Mouse (Mus musculus) neural tube, embryonic 11.5 days (tissue): ENCODE data around the gene Kcnj3. TPM values are rescaled to one million over a fixed set of nuclear protein-coding genes. Genes with fewer than 3 reads are reported as not detected.

Experiments used
- ATAC-seq: fragments of 200-750 bp; cut with Nextera tagmentation; 2 replicates; pipeline ENCODE4 v1.8.0; 2017; ENCODE audit warnings: moderate number of reproducible peaks, mild to moderate bottlenecking, moderate TSS enrichment, moderate library complexity; ENCODE audit not compliant: insufficient read depth, low FRiP score, low TSS enrichment
- DNase-seq: peaks from one replicate; pipeline ENCODE4 v3.0.0-alpha.2; 2015; ENCODE audit warnings: low spot score
- H3K27ac ChIP-seq: fragments of 300-500 bp; sonication (generic); 2 replicates; pipeline ENCODE4 v1.5.1; 2014; ENCODE audit warnings: low read depth, mild to moderate bottlenecking, low read length
- H3K27me3 ChIP-seq: fragments of 300-500 bp; sonication (generic); 2 replicates; pipeline ENCODE4 v1.6.1; 2014; ENCODE audit warnings: mild to moderate bottlenecking, low read length, mixed read lengths; ENCODE audit not compliant: control insufficient read depth, insufficient read depth
- H3K36me3 ChIP-seq: fragments of 300-500 bp; sonication (generic); 2 replicates; pipeline ENCODE4 v1.6.1; 2014; ENCODE audit warnings: mild to moderate bottlenecking, low read length, moderate library complexity, mixed read lengths; ENCODE audit not compliant: control insufficient read depth, insufficient read depth
- H3K4me1 ChIP-seq: fragments of 300-500 bp; sonication (generic); 2 replicates; pipeline ENCODE4 v1.6.1; 2014; ENCODE audit warnings: low read length, mixed read lengths; ENCODE audit not compliant: control insufficient read depth, insufficient read depth
- H3K4me2 ChIP-seq: fragments of 300-500 bp; sonication (generic); 2 replicates; pipeline ENCODE4 v1.6.1; 2014; ENCODE audit warnings: low read depth, mild to moderate bottlenecking, moderate library complexity
- H3K4me3 ChIP-seq: fragments of 300-500 bp; sonication (generic); 2 replicates; pipeline ENCODE4 v1.5.1; 2014; ENCODE audit warnings: low read depth, low read length
- H3K9ac ChIP-seq: fragments of 300-500 bp; sonication (generic); 2 replicates; pipeline ENCODE4 v1.6.1; 2014; ENCODE audit warnings: mild to moderate bottlenecking, low read length
- H3K9me3 ChIP-seq: fragments of 300-500 bp; sonication (generic); 2 replicates; pipeline ENCODE4 v1.6.1; 2016; ENCODE audit warnings: low read length; ENCODE audit not compliant: control insufficient read depth
- whole genome bisulfite sequencing: fragments of 180-500 bp; shearing (Covaris S2); extraction: QIAGEN DNeasy Blood & Tissue Kit; methylation state at CpG from one replicate; pipeline ENCODE4 v1.1.7; 2014; 5-methylcytosine and 5-hydroxymethylcytosine counted together
- polyA plus RNA-seq: library from polyadenylated mRNA; unstranded; fragments of >200 nt; fragmentation: Nextera tagmentation; extraction: Ambion mirVana; gene quantifications from 2 replicates; pipeline ENCODE4 v1.2.1, GENCODE M21; 2014

Kcnj3 gene
- polyA plus RNA-seq, 1 experiment from 2014 or later, result 0.20 TPM

- ATAC-seq (peak; percentile 41; the same call in 1 of the 2 replicates), DNase-seq (no peak)
- no peaks in the 10 kb centered on the region for H3K9me3 ChIP-seq
- H3K36me3 ChIP-seq, result no peaks in the 10 kb centered on the region
- no peaks in the 10 kb centered on the region for H3K27me3 ChIP-seq
- H3K9ac ChIP-seq, result no peak overlapping the region
- H3K4me2 ChIP-seq, result no peak overlapping the region
- H3K4me1 ChIP-seq, result no peaks in the 10 kb centered on the region
- H3K27ac ChIP-seq, result no peak overlapping the region
- no peak overlapping the region for H3K4me3 ChIP-seq
Observed at GRCm38 (mm10) chr2:55547612-55548011, 111.8 kb downstream of the Kcnj3 start.

GRCm38 (mm10) chr2:55558368-55558985 lies 122.7 kb downstream of the Kcnj3 start:
- Histone ChIP-seq H3K4me1 (no peaks in the 10 kb centered on the region), H3K27ac (no peak overlapping the region), H3K4me3 (no peak overlapping the region), H3K9me3 (no peaks in the 10 kb centered on the region), H3K27me3 (no peaks in the 10 kb centered on the region), H3K4me2 (no peak overlapping the region), H3K36me3 (no peaks in the 10 kb centered on the region), H3K9ac (no peak overlapping the region)
- ATAC-seq (no peak), DNase-seq (no peak)
- 82% methylated on average over 4 of the region's 4 CpGs for WGBS

- H3K27ac ChIP-seq, result no peak overlapping the region
- no peak overlapping the region for H3K4me2 ChIP-seq
- no peak overlapping the region for H3K4me3 ChIP-seq
- WGBS, result 92% methylated on average over 7 of the region's 7 CpGs
- no peaks in the 10 kb centered on the region for H3K4me1 ChIP-seq
- H3K9me3 ChIP-seq, result no peaks in the 10 kb centered on the region
- DNase-seq, result no peak
- no peak overlapping the region for H3K9ac ChIP-seq
- no peak for ATAC-seq
- H3K36me3 ChIP-seq, result no peaks in the 10 kb centered on the region
- H3K27me3 ChIP-seq, result no peaks in the 10 kb centered on the region
Observed at GRCm38 (mm10) chr2:55569291-55569690, 133.5 kb downstream of the Kcnj3 start.

- Histone ChIP-seq H3K4me1 (no peaks in the 10 kb centered on the region), H3K4me2 (no peak overlapping the region), H3K9me3 (no peaks in the 10 kb centered on the region), H3K36me3 (no peaks in the 10 kb centered on the region), H3K27me3 (no peaks in the 10 kb centered on the region), H3K4me3 (no peak overlapping the region), H3K9ac (no peak overlapping the region), H3K27ac (no peak overlapping the region)
- DNase-seq (no peak), ATAC-seq (no peak)
- 81% methylated on average over 3 of the region's 3 CpGs for WGBS
Observed at GRCm38 (mm10) chr2:55571425-55571824, 135.7 kb downstream of the Kcnj3 start.

GRCm38 (mm10) chr2:55580286-55580685 lies 144.5 kb downstream of the Kcnj3 start:
- Histone ChIP-seq H3K4me1 (no peaks in the 10 kb centered on the region), H3K27ac (no peak overlapping the region), H3K4me3 (no peak overlapping the region), H3K9ac (no peak overlapping the region), H3K4me2 (no peak overlapping the region), H3K27me3 (no peaks in the 10 kb centered on the region), H3K9me3 (no peaks in the 10 kb centered on the region), H3K36me3 (no peaks in the 10 kb centered on the region)
- DNase-seq, result no peak
- ATAC-seq, result no peak
- WGBS, result 84% methylated on average over 2 of the region's 2 CpGs

- Histone ChIP-seq H3K4me3 (no peak overlapping the region), H3K4me1 (no peaks in the 10 kb centered on the region), H3K9me3 (no peaks in the 10 kb centered on the region), H3K27me3 (no peaks in the 10 kb centered on the region), H3K36me3 (no peaks in the 10 kb centered on the region), H3K9ac (no peak overlapping the region), H3K4me2 (no peak overlapping the region), H3K27ac (no peak overlapping the region)
- ATAC-seq (no peak), DNase-seq (no peak)
- WGBS, result 73% methylated on average over 3 of the region's 3 CpGs
Observed at GRCm38 (mm10) chr2:55591226-55591988, 155.6 kb downstream of the Kcnj3 start.
